Mouse (Mus musculus): ENCODE results near the gene Necap2. TPM values are rescaled to one million over a fixed set of nuclear protein-coding genes. Genes with fewer than 3 reads are reported as not detected.

Gene Necap2
- total RNA-seq, 2 experiments from 2014 or later = 44.9 to 45.9 TPM

GRCm38 (mm10) chr4:141069731-141070130, 8.4 kb downstream of the Necap2 start:
- no peak overlapping the region for H3K4me3 ChIP-seq
- peak; percentile 88 for TF ChIP-seq CTCF (IDR thresholded peaks at IDR 0.05)
- DNase-seq (ENCODE audit: extremely low spot score in 1 of 2, low spot score in 2 of 2) = peak; percentile 38 to 54
- intact Hi-C loops (cut with DNase I) = no loop called here
- H3K27ac ChIP-seq = no peak overlapping the region

GRCm38 (mm10) chr4:141068655-141069054, 9.5 kb downstream of the Necap2 start:
- TF ChIP-seq CTCF (IDR thresholded peaks at IDR 0.05) = no peak
- H3K4me3 ChIP-seq = no peak overlapping the region
- DNase-seq (ENCODE audit: extremely low spot score in 1 of 2, low spot score in 2 of 2) = no peak
- no peak overlapping the region for H3K27ac ChIP-seq
- intact Hi-C loops (cut with DNase I) = no loop called here

GRCm38 (mm10) chr4:141067516-141068046, 10.6 kb downstream of the Necap2 start:
- DNase-seq (ENCODE audit: extremely low spot score in 1 of 2, low spot score in 2 of 2) = no peak
- no peak overlapping the region for H3K4me3 ChIP-seq
- no peak overlapping the region for H3K27ac ChIP-seq
- intact Hi-C loops (cut with DNase I) = no loop called here
- TF ChIP-seq CTCF (IDR thresholded peaks at IDR 0.05) = no peak

- Histone ChIP-seq H3K4me3 (no peak overlapping the region), H3K27ac (no peak overlapping the region)
- intact Hi-C loops (cut with DNase I) = no loop called here
- TF ChIP-seq CTCF (IDR thresholded peaks at IDR 0.05) = no peak
- DNase-seq (ENCODE audit: extremely low spot score in 1 of 2, low spot score in 2 of 2) = no peak
Measured at GRCm38 (mm10) chr4:141066709-141067515, 11.2 kb downstream of the Necap2 start.

- TF ChIP-seq CTCF (IDR thresholded peaks at IDR 0.05) = peak; percentile 96
- intact Hi-C loops (cut with DNase I) = loop anchor here (2.0 kb wide), 1 partner anchor 20 kb away; no protein-coding TSS in a partner anchor
- peak; percentile 77 to 81 for DNase-seq (ENCODE audit: extremely low spot score in 1 of 2, low spot score in 2 of 2)
- Histone ChIP-seq H3K4me3 (no peak overlapping the region), H3K27ac (no peak overlapping the region; the same call in 1 of the 2 replicates)
Measured at GRCm38 (mm10) chr4:141065123-141065522, 13.0 kb downstream of the Necap2 start.

GRCm38 (mm10) chr4:141064104-141064659, 14.0 kb downstream of the Necap2 start:
- TF ChIP-seq CTCF (IDR thresholded peaks at IDR 0.05) = no peak
- DNase-seq (ENCODE audit: extremely low spot score in 1 of 2, low spot score in 2 of 2) = no peak
- intact Hi-C loops (cut with DNase I) = loop anchor here (2.0 kb wide), 1 partner anchor 19 kb away; no protein-coding TSS in a partner anchor
- Histone ChIP-seq H3K4me3 (no peak overlapping the region), H3K27ac (no peak overlapping the region)

- intact Hi-C loops (cut with DNase I) = no loop called here
- DNase-seq (ENCODE audit: extremely low spot score in 1 of 2, low spot score in 2 of 2) = peak; percentile 99
- H3K4me3 ChIP-seq = peak within 1 kb of the TSS; percentile 83
- TF ChIP-seq CTCF (IDR thresholded peaks at IDR 0.05) = peak; percentile 99
- peak within 1 kb of the TSS; percentile 90 for H3K27ac ChIP-seq
Measured at GRCm38 (mm10) chr4:141060426-141061301, 17.5 kb downstream of the Necap2 start, which contains the start of gene Crocc. Crocc (minus strand) TSS chr4:141060550.

- DNase-seq (ENCODE audit: extremely low spot score in 1 of 2, low spot score in 2 of 2) = no peak
- peak overlapping the region; percentile 90 for H3K27ac ChIP-seq
- intact Hi-C loops (cut with DNase I) = no loop called here
- TF ChIP-seq CTCF (IDR thresholded peaks at IDR 0.05) = no peak
- peak overlapping the region; percentile 83 for H3K4me3 ChIP-seq
Measured at GRCm38 (mm10) chr4:141059616-141060425, 18.3 kb downstream of the Necap2 start.

GRCm38 (mm10) chr4:141058835-141059234, 19.3 kb downstream of the Necap2 start:
- Histone ChIP-seq H3K27ac (no peak overlapping the region), H3K4me3 (no peak overlapping the region)
- no peak for DNase-seq (ENCODE audit: extremely low spot score in 1 of 2, low spot score in 2 of 2)
- no peak for TF ChIP-seq CTCF (IDR thresholded peaks at IDR 0.05)
- intact Hi-C loops (cut with DNase I) = no loop called here

GRCm38 (mm10) chr4:141056970-141057369, 21.2 kb downstream of the Necap2 start:
- Histone ChIP-seq H3K27ac (no peak overlapping the region), H3K4me3 (no peak overlapping the region)
- intact Hi-C loops (cut with DNase I) = no loop called here
- no peak; the same call in 1 of the 2 replicates for TF ChIP-seq CTCF (IDR thresholded peaks at IDR 0.05)
- DNase-seq (ENCODE audit: extremely low spot score in 1 of 2, low spot score in 2 of 2) = no peak

All from left cerebral cortex, adult 2 months (tissue).